Mouse (Mus musculus) cerebellum, postnatal 14 days (tissue): ENCODE results near the gene Nprl3.
"Not testable (repeated sequence)": the region's sequence is repeated elsewhere in the genome, so short reads cannot be mapped to it uniquely, and the experiment has no call there.

Experiments used
- DNase-seq, 2 experiments: peaks; one replicate each; pipeline ENCODE4 v3.0.0; 2021; ENCODE audit warnings: mixed read lengths in 2 of 2

Nprl3 gene

DNA sequence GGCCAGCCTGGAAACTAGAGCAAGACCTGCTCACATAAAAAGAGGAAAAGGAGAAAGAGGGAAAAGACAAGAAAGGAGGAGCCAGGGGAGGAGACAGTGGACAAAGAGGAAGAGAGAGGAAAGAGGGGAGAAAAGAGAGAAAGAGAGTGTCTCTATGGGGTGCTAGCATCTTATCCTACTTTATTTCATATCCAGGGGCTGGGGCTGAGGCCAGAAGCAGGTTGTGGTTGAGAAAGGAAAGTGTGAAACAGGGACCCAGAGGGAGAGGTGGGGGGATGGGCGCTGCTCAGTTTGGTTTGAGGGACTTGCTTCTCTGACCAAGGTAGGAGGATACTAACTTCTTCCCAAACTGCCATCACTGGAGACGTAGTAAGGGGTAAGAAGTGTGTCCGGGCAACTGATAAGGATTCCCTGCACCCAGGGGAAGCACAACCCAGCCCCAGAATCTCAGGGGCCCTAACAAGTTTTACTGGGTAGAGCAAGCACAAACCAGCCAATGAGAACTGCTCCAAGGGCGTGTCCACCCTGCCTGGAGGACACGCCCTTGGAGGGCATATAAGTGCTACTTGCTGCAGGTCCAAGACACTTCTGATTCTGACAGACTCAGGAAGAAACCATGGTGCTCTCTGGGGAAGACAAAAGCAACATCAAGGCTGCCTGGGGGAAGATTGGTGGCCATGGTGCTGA lies 15.7 kb upstream of the Nprl3 start, which contains the start of gene Hba-a1:
Hba-a1 (plus strand) TSS at position 421 of the 687 bp plus-strand sequence.
- not testable (repeated sequence) for DNase-seq

DNA sequence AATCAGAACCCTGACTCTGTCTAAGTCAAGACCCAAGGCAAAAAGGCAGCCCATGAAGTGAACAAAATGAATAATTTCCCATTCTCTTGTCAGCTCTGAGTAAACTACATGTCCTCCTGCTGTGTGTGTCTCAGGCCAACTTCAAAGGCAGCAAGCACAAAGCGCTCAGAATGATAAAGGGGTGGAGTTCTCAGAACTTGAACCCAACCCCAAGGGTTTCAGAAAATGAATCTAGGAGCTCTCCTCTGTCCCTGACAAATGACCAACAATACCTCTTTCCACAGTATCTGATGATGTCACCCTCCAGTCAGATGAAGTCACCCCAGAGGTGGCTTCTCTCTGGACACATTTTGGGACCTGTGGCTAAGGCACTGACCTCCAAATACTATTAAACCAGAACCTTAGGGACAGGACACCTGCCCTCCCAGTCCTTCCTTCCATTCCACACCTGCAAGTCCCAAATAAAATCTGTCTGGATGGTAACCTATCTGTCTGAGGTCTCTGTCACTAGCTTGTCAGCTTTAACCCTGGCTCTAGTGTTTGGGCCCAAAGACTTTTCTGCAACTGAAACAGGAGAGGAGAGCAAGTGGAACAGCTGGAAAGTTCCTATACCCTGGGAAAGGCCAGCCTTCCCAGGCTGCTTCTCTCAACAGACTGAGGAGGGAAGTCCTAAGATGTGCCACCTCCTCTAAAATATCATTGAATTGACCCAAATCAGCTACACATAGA lies 14.1 kb upstream of the Nprl3 start:
- no peak for DNase-seq

DNA sequence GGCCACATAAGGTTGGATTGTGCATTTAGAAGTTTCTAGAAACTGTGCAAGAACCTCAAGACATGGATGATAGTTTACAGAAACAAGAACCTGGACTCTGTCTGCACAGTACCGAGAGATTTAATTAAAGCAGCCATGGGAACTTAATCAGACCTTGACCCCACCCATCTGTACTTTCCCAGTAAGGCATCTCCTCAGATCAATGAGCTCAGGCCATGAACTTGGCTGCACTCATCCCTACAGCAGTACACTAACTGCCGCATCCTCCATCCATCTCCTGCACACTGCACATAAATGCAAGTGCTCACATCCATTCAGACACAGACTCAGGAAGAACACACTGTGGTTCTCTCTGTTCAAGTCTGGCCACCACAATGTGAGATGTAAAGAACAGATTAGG lies 13.1 kb upstream of the Nprl3 start:
- DNase-seq = no peak

DNA sequence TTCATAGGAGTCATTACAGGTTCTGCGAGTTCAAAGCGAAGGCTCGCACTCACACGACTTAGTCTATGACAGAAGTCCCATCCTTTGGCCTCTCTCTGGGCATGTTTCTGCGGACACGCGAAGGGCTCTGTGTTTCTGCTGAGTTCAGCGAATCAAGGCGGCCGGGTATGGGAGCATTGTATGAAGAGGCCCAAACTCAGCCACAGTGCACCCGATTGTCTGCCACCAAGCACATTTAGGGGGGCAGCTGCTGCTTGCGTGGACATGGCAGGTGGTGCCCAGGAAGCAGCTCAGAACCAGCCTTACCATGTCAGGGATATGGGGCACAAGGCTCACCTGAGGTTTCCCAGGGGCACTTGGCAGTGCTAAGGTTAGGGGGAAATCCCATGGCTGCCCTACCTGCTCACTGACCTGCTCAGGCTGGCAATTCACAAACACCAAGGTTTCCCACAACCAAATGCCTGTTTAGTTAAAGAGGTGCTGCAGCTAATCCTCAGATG lies 11.0 kb upstream of the Nprl3 start:
- DNase-seq = no peak

DNA sequence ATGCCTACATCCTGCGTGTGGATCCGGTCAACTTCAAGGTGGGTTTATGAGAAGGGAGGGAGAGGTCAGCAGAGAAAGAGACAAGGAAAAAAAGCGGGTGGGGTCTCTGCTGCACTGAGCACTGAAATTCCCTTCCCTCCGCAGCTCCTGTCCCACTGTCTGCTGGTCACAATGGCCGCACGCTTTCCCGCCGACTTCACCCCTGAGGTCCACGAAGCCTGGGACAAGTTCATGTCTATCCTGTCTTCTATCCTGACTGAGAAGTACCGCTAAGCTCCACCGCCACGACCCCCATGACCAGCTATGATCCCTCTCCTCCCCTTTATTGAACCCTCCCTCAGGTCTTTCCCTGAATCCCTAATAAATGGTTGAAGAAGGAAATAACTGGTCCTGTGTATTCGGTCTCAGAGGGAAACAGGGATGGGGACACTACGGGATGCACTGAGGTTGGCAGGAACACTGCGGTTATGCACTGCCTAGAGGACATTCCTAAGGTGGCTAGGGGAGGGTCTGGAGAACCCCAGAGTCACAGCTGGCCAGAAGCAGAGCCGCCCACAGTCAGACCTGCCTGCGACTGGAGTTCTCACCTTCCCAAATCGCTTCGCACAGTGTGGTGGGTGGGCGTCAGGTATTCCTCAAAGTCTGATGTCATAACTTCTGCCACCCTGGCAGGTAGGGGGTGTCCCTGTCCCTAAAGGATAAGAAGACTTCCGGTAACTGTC lies 10.4 kb upstream of the Nprl3 start:
- no peak for DNase-seq

DNA sequence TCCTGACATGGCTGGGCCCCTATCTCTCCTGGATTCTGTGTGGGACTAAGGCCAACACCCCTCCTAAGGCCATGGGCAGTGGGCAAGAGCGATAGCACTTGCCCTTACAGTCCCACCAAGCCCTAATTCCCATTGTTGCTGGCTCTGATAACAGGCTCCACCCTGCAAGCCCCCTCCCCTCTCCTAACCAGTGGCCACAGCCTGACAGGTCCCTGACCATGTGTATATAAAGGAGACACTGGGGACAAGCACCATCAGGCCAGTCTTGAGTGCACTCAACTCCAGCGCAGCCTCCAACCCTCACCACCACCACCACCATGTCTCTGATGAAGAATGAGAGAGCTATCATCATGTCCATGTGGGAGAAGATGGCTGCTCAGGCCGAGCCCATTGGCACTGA lies 8.8 kb upstream of the Nprl3 start, which contains the start of gene Hba-x:
Hba-x (plus strand) TSS at position 54 of the 400 bp plus-strand sequence.
- DNase-seq = no peak

DNA sequence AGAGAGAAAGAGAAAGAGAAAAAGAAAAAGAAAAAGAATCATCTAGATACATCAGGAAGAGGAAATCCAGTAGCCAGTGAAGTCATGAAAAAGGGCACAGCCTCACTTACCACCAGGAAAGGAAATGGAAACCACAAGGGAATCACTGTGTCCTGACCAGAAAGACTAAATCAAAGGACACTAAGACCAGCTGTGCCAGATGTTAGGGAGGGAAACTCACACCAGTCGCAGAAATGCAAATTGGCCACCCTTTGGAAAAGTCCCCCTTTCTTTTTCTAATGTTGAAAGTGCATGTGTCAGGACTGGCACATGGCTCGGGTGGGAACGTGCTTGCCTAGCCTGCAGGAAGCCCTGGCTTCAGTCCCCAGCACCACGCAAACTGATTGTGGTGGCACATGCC lies 3.7 kb upstream of the Nprl3 start:
- DNase-seq = no peak

DNA sequence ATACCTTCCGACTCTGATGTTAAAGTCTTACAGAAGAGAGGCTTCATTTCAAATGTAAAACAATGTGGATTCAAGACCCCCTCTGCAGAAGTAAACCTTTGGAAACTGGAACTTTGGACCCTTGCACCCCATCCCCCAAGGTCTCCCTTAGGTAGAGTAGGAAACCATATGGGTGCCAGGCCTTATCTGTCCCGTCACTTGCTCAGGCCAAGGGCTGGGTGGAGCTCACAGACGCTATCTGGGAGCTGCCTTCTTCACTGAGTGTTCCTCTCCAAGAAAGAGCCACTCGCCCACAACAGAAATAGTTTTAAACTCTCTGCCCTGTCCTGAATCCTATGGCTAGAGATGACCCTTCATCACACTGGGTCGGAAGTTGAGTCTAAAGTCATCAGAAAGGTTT lies 1.4 kb upstream of the Nprl3 start:
- no peak for DNase-seq

DNA sequence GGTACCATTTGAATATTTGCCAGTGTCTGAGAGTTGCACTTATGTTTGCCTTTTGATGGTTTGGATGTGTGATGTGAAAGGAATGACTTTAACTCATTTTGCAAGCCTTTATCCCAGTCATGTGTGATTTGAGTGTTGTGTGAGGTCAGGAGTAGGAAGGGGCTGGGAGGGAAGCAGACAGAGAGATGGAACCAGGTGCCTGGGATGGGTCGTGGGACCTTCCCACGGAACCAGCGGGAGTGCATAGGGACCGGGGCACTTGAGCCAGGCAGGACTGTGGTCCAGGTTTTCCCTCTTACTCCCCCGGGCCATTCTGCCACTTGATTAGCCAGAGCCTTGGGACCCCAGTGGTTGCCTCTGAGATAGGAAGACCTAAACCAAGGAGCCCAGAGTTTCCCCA lies 457 bp upstream of the Nprl3 start:
- peak in 1 of 2 experiments; percentile 37 for DNase-seq

DNA sequence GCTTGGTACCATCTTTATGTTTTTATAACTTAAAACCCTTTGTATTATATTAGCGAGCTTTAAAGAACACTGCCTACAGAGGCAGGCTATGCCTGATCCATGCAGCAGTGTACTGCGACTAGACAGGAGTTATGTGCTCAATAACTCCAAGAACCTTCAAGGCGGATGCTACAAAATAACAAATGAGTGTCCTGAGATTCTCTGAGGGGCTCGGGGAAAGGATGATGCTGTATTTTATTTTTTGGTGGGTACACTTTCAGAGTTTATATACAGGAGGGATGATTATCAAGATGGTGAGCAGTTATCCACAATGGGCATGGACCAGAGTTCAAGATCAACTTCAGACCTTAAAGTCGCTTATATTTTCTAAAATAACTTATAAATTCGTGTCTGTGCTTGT lies 731 bp downstream of the Nprl3 start:
- DNase-seq = peak in 1 of 2 experiments; percentile 16

DNA sequence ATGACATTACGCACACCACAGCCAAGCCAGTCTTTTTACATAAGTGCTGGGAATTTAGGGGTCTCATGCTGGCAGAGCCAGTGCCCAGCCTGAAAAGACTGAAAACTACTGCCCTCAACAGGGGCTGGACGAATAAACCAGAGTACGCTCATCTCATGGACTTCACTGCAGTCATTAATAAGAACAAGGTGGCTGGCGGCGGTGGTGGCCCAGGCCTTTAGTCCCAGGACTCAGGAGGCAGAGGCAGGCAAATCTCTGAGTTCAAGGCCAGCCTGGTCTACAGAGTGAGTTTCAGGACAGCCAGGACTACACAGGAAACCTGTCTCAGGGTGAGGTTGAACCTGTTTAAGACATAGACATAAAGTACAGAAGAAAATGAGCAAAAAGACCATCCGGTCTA lies 1.3 kb downstream of the Nprl3 start:
- no peak for DNase-seq

DNA sequence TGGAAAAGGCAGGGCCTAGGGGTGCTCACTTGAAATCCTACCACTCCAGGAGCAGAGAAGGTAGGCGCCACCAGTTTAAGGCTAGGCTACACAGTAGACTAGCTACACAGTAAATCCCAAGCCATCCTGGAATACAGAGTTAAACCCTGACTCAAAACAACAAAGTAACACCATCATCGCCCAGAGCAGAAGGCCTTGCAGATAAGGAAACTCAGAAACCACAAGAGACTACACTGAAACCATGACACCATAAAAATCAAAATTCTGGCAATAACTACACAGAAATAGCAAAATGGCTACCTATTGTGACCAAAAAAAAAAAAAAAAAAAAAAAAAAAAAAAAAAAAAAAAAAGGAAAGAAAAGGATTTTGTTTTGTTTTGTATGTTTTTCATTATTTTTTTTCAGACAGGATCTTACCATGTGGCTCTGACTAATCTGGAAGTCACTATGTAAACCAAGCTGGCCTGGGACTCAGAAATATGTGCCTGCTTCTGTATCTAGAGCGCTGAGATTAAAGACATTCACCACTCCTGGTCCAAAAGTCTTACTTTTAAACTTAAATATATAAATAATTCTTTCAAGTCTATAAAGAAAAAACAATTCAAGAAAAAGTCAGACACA lies 2.3 kb downstream of the Nprl3 start:
- DNase-seq = no peak

DNA sequence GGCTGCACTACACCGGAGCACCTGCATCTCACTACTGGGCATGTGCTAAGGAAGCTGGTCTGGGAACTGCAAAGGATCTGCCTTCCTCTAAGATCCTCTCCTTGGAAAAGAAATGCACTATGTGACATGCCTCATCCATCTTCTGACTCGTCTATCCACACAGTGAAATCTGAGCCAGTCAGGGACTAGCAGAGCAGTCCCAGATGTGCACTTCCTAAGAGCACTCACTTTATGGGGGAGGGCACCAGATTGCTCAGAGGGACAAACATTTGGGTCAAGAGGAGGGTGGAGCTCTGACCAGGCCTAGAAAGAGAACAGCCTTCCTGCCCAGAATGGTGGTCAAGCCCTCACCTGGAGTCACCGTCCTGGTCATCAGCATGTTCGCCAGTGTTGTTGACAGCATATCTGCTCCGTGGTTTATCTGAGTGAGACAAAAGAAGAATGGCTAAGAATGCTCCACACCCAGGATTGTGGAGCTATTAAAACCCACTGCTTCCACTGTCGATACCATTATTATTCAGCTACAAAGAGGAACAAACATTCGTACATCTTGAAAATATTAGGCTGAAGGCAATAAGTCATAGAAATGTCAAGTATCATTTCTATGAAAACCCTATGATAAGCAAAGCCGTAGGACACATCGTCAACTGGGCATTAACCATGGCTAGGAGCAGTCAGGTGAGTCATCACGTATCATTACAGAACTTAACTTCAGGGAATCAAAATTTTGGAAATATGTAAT lies 4.7 kb downstream of the Nprl3 start:
- no peak for DNase-seq

DNA sequence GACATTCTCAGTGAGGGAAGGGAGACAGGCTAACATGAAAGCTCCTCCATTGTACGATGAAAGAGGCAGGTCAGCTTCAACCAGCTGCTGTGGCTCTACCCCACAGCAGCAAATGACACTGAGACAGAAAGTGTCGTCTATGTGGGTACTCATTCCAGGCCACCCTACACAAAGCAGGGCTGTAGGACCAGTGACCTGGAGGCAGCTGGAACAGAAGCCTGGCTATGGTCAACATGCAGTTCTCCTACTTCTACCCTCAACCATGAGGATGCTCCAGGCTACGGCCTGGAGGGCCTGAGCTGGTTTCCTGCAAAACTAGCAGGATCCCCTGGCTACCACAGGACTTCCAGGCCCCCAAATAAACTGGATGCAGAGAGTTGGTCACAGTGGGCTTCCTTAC lies 10.9 kb downstream of the Nprl3 start:
- no peak for DNase-seq

DNA sequence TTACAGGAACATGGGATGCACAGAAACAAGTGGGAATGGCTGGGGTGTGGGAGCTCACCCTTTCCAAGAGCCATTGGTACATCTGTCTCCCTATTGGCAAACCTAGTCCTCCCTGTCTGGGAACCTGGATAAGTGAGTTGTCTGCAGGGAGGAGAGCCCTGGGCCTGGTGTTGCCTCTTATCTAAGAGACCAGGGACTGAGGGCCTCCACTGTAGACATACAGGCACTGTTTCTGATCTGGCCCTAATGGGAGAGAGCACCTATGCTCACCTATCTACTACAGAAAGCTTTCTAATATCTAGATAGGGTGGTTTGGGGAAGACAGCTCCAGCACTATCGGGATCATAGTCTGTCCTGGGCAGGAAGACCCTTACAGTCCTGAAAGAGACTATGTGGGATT lies 11.4 kb downstream of the Nprl3 start:
- no peak for DNase-seq

DNA sequence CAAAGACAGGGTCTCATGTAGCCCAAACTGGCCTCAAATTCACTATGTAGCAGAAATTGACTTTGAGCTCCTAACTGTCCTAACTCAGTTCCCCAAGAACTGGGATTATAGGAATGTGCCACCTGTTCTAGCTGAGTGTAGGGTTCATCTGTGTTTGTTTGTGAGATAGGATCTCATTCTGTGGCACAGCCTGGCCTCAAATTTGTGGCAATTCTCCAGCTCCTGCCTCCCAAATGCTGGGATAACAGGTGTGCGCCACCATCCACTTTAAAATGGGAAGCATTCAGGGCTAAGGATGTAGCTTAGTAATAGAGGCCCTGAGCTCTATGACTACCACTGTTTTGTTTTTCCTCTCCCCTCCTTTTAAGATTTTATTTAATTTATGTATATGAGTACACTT lies 14.4 kb downstream of the Nprl3 start:
- DNase-seq = no peak

DNA sequence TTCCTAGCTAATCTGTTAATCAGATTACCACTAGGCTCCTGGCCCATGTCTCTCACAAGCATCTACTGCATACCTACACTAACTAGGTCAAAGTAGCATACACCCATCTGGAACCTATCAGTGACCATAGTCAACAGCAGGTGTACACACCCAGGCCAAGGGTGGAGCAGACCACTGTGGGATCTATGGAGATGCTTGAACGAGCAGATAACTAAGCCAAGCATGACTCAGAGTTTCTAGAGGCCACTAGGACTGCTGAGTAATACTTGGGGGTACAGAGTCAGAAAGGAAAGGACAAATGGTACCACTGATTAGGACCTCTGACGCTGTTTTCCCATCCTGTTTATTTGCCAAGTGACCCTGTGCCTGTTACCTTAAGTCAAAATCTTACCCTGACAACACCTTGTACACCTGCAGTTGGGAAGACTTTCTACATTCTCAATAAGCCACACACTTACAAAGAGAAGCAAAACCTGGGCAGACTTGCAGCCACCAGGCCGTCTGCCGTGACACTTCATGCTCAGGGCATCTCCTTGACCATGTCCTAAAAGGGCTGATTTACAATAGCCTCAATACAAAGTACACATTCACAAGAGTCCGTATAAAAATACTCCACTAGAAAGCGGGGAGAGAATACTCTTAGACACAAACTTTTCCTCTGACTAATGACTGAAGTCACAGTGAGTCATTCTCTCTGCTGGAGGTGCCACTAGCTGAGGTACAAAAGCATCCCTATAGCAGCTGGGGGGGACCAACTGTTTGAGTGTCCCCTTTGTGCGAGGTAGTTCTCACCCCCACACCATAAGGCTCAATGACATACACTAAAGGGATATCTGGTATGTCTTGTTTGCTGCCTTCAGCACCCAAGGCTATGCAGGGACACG lies 16.4 kb downstream of the Nprl3 start:
- no peak for DNase-seq

DNA sequence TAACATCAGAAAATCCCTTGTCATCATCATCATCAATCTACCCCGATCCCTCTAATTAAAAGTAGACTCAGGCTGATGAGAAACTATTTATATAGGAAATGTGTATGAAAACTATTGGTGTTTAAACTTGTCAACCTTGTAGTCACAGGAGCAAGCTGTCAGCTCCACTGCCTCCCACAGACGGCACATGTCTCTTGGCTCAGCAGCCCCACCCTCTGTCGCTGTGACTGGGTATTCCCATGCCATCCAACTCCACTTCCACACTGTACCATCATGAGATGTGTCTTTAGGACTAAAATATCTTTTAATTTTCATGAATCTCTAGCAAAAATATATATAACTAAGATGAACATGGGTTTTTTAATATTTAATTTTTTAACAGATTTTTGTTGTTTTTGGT lies 19.2 kb downstream of the Nprl3 start:
- DNase-seq = no peak

DNA sequence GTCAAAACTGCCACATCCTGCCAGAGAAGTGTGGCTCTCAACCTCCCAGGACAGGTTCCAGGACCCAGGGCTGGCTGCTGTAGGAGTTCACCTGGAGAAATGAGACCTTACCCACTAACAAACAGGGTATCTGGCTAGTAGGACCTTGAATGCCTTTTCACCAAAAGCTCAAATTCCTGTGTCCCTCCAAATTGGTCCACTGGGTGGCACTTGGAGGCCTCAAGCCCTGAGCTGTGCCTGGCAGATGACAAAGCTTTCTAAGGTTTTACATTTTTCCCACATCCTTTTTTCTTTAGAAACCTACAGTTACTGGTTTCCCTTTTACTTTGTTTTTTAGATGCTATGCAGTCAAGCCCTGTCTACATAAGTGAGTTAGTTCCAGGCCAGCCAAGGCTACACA lies 20.4 kb downstream of the Nprl3 start:
- DNase-seq = peak; percentile 18 to 35

DNA sequence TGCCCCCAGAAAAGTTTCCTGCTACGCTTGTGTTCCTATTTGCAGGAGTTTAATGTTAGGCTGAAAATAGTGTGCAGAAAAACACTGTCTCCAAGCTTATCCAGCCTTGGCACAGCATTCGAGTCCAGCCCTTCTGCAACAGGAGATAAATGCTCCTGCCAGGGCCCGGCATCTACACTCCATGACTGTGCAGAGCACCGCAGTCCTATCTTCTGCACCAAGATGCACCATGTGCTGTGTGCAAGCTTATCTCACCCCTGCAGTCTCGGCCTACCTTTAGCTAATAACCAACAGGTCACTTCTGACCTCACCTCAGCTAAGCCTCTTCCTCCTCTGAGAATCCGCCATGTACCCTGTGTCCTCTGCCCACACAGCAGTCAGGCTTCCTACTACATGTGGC lies 21.9 kb downstream of the Nprl3 start:
- no peak for DNase-seq

DNA sequence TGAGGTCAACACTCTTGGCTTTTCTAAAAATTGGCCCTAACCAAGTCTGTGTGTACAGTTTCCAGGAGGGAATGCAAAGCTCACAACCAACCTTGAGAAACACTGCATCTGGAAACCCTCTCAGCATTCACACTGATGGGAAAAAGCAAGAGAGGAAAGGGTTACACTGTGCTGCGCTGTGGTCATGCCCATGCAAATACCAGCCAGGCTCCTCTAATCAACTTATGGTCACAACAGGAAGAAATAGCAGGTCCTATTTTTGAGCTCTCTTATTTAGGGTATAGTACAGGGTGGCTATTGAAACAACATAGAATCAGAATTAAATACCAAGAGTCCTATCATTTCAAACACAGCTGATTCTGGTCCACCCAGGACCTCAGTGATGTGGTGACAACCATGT lies 22.9 kb downstream of the Nprl3 start:
- no peak for DNase-seq
